Mouse (Mus musculus): ENCODE results near the gene Mettl1. TPM values are rescaled to one million over a fixed set of nuclear protein-coding genes. Genes with fewer than 3 reads are reported as not detected.

The Mettl1 gene
- polyA plus RNA-seq, 1 experiment: 20.2 TPM

- H3K9me3 ChIP-seq (replicated peaks; ENCODE audit: control insufficient read depth, insufficient read depth, low read length, poor library complexity, severe bottlenecking): no peaks in the 10 kb centered on the region
- no peak overlapping the region for H3K9ac ChIP-seq (ENCODE audit: low read depth, poor library complexity, severe bottlenecking)
- H3K36me3 ChIP-seq (ENCODE audit: control insufficient read depth, insufficient read depth, low read length, poor library complexity, severe bottlenecking): peaks cover 5% of the 10 kb centered on the region
- no peak overlapping the region for H3K27ac ChIP-seq (ENCODE audit: insufficient read depth, low read length)
- TF ChIP-seq EP300 (IDR thresholded peaks at IDR 0.05; ENCODE audit: insufficient read depth, low read depth, low read length): no peak
- peak; percentile 97 for TF ChIP-seq CTCF (IDR thresholded peaks at IDR 0.05; ENCODE audit: low read depth, low read length)
- H3K27me3 ChIP-seq (ENCODE audit: control insufficient read depth, insufficient read depth, low read length, poor library complexity, severe bottlenecking): no peaks in the 10 kb centered on the region
- no peaks in the 10 kb centered on the region for H3K4me1 ChIP-seq (ENCODE audit: control insufficient read depth, insufficient read depth, low read length)
- H3K4me3 ChIP-seq (ENCODE audit: low read depth, low read length): no peak overlapping the region
These were observed 16.9 kb downstream of the Mettl1 start for GRCm38 (mm10) chr10:127058161-127058560.

- no peak for TF ChIP-seq POLR2A (IDR thresholded peaks at IDR 0.05; ENCODE audit: insufficient read depth, low read length)
- TF ChIP-seq EP300 (IDR thresholded peaks at IDR 0.05; ENCODE audit: insufficient read depth, low read depth, low read length): no peak
- no peak for TF ChIP-seq CTCF (IDR thresholded peaks at IDR 0.05; ENCODE audit: low read depth, low read length)
- no peaks in the 10 kb centered on the region for H3K27me3 ChIP-seq (ENCODE audit: control insufficient read depth, insufficient read depth, low read length, poor library complexity, severe bottlenecking)
- H3K9me3 ChIP-seq (replicated peaks; ENCODE audit: control insufficient read depth, insufficient read depth, low read length, poor library complexity, severe bottlenecking): no peaks in the 10 kb centered on the region
- no peak overlapping the region for H3K27ac ChIP-seq (ENCODE audit: insufficient read depth, low read length)
- H3K36me3 ChIP-seq (ENCODE audit: control insufficient read depth, insufficient read depth, low read length, poor library complexity, severe bottlenecking): peaks cover 5% of the 10 kb centered on the region
- H3K9ac ChIP-seq (ENCODE audit: low read depth, poor library complexity, severe bottlenecking): peak overlapping the region; percentile 90
- no peaks in the 10 kb centered on the region for H3K4me1 ChIP-seq (ENCODE audit: control insufficient read depth, insufficient read depth, low read length)
- H3K4me3 ChIP-seq (ENCODE audit: low read depth, low read length): peak overlapping the region; percentile 48
These were observed 17.5 kb downstream of the Mettl1 start for GRCm38 (mm10) chr10:127058708-127059107.

- TF ChIP-seq CTCF (IDR thresholded peaks at IDR 0.05; ENCODE audit: low read depth, low read length) (no peak), POLR2A (IDR thresholded peaks at IDR 0.05; ENCODE audit: insufficient read depth, low read length) (no peak), EP300 (IDR thresholded peaks at IDR 0.05; ENCODE audit: insufficient read depth, low read depth, low read length) (no peak)
- H3K27me3 ChIP-seq (ENCODE audit: control insufficient read depth, insufficient read depth, low read length, poor library complexity, severe bottlenecking): no peaks in the 10 kb centered on the region
- H3K9me3 ChIP-seq (replicated peaks; ENCODE audit: control insufficient read depth, insufficient read depth, low read length, poor library complexity, severe bottlenecking): no peaks in the 10 kb centered on the region
- H3K27ac ChIP-seq (ENCODE audit: insufficient read depth, low read length): no peak overlapping the region
- H3K4me1 ChIP-seq (ENCODE audit: control insufficient read depth, insufficient read depth, low read length): no peaks in the 10 kb centered on the region
- peak overlapping the region; percentile 63 for H3K4me3 ChIP-seq (ENCODE audit: low read depth, low read length)
- peak overlapping the region; percentile 90 for H3K9ac ChIP-seq (ENCODE audit: low read depth, poor library complexity, severe bottlenecking)
- H3K36me3 ChIP-seq (ENCODE audit: control insufficient read depth, insufficient read depth, low read length, poor library complexity, severe bottlenecking): peaks cover 5% of the 10 kb centered on the region
These were observed 18.2 kb downstream of the Mettl1 start for GRCm38 (mm10) chr10:127059174-127059967.

- Histone ChIP-seq H3K27ac (ENCODE audit: insufficient read depth, low read length) (0 out of 2 replicates have a peak within 1 kb of the TSS, but pooled peaks have one; percentile 3), H3K4me3 (ENCODE audit: low read depth, low read length) (peak within 1 kb of the TSS; percentile 64), H3K36me3 (ENCODE audit: control insufficient read depth, insufficient read depth, low read length, poor library complexity, severe bottlenecking) (peaks cover 12% of the 10 kb centered on the region), H3K9me3 (replicated peaks; ENCODE audit: control insufficient read depth, insufficient read depth, low read length, poor library complexity, severe bottlenecking) (no peaks in the 10 kb centered on the region), H3K9ac (ENCODE audit: low read depth, poor library complexity, severe bottlenecking) (peak within 1 kb of the TSS; percentile 90), H3K4me1 (ENCODE audit: control insufficient read depth, insufficient read depth, low read length) (peaks cover 2% of the 10 kb centered on the region), H3K27me3 (ENCODE audit: control insufficient read depth, insufficient read depth, low read length, poor library complexity, severe bottlenecking) (no peaks in the 10 kb centered on the region)
- no peak for TF ChIP-seq CTCF (IDR thresholded peaks at IDR 0.05; ENCODE audit: low read depth, low read length)
- 0 out of 2 replicates have a peak, but pooled peaks have one; percentile 6 for TF ChIP-seq EP300 (IDR thresholded peaks at IDR 0.05; ENCODE audit: insufficient read depth, low read depth, low read length)
These were observed 19.0 kb downstream of the Mettl1 start, which contains the start of gene March9 for GRCm38 (mm10) chr10:127059968-127060916. March9 (minus strand) TSS chr10:127060184.

GRCm38 (mm10) chr10:127061085-127061484, 19.9 kb downstream of the Mettl1 start:
- Histone ChIP-seq H3K27ac (ENCODE audit: insufficient read depth, low read length) (no peak overlapping the region), H3K9me3 (replicated peaks; ENCODE audit: control insufficient read depth, insufficient read depth, low read length, poor library complexity, severe bottlenecking) (no peaks in the 10 kb centered on the region), H3K4me3 (ENCODE audit: low read depth, low read length) (no peak overlapping the region), H3K27me3 (ENCODE audit: control insufficient read depth, insufficient read depth, low read length, poor library complexity, severe bottlenecking) (no peaks in the 10 kb centered on the region), H3K36me3 (ENCODE audit: control insufficient read depth, insufficient read depth, low read length, poor library complexity, severe bottlenecking) (peaks cover 19% of the 10 kb centered on the region), H3K4me1 (ENCODE audit: control insufficient read depth, insufficient read depth, low read length) (peaks cover 2% of the 10 kb centered on the region), H3K9ac (ENCODE audit: low read depth, poor library complexity, severe bottlenecking) (0 out of 2 replicates have a peak overlapping the region, but pooled peaks have one; percentile 9)
- no peak for TF ChIP-seq POLR2A (IDR thresholded peaks at IDR 0.05; ENCODE audit: insufficient read depth, low read length)
- no peak for TF ChIP-seq EP300 (IDR thresholded peaks at IDR 0.05; ENCODE audit: insufficient read depth, low read depth, low read length)
- no peak for TF ChIP-seq CTCF (IDR thresholded peaks at IDR 0.05; ENCODE audit: low read depth, low read length)
